ENCODE assay signal across 8 mouse cellular contexts in genomic region chr9:66599577-66599976, GRCm38 (mm10). TPM values are rescaled to one million over a fixed set of nuclear protein-coding genes. Genes with fewer than 3 reads are reported as not detected.
DNase-seq lines count a peak whose midpoint lies in the region; ATAC-seq and TF ChIP-seq lines count a peak whose summit lies in the region.

No protein-coding gene starts in this region.

- H3K9me3 ChIP-seq in kidney, embryonic 16.5 days (ENCODE audit: low read length), result no peaks in the 10 kb centered on the region

- H3K4me1 ChIP-seq in kidney, embryonic 16.5 days (ENCODE audit: insufficient read depth, low read length), result peaks cover 32% of the 10 kb centered on the region

- H3K4me3 ChIP-seq in C2C12 (ENCODE audit: insufficient read depth, poor library complexity, severe bottlenecking), result no peak overlapping the region
- H3K4me3 ChIP-seq in kidney, embryonic 16.5 days (ENCODE audit: low read length), result no peak overlapping the region

- peak; percentile 43 to 49 for DNase-seq in cerebellum, postnatal 10 days
- no peak for DNase-seq in cerebellum, adult 11-12 months
- peak; percentile 85 for DNase-seq in embryo, embryonic 10 days (ENCODE audit: low spot score)
- DNase-seq in thymus, postnatal 10 days (ENCODE audit: low spot score in 2 of 2), result peak; percentile 84 to 91
- no peak for DNase-seq in urinary bladder, postnatal 10 days (ENCODE audit: low spot score)

- H3K27me3 ChIP-seq in C2C12 (ENCODE audit: control insufficient read depth, insufficient read depth, insufficient read length), result no peaks in the 10 kb centered on the region
- H3K27me3 ChIP-seq in kidney, embryonic 16.5 days (ENCODE audit: insufficient read depth, low read length), result no peaks in the 10 kb centered on the region

- no peak overlapping the region for H3K4me2 ChIP-seq in kidney, embryonic 16.5 days (replicated peaks; ENCODE audit: low read depth, low read length)

- TF ChIP-seq CTCF in C2C12 (IDR thresholded peaks at IDR 0.05; ENCODE audit: control insufficient read depth, insufficient read depth, insufficient read length), result no peak

- H3K36me3 ChIP-seq in C2C12 (ENCODE audit: control insufficient read depth, insufficient read depth), result no peaks in the 10 kb centered on the region
- no peaks in the 10 kb centered on the region for H3K36me3 ChIP-seq in kidney, embryonic 16.5 days (ENCODE audit: insufficient read depth, low read length)

- no peak overlapping the region for H3K9ac ChIP-seq in kidney, embryonic 16.5 days (replicated peaks; ENCODE audit: low read length)

- no peak overlapping the region for H3ac ChIP-seq in C2C12 (ENCODE audit: control insufficient read depth, insufficient read length, low read depth)

- H3K27ac ChIP-seq in kidney, embryonic 16.5 days (ENCODE audit: low read length), result no peak overlapping the region

- no peaks in the 10 kb centered on the region for H3K79me3 ChIP-seq in C2C12 (ENCODE audit: low read depth)

- H3K79me2 ChIP-seq in C2C12 (ENCODE audit: control insufficient read depth, insufficient read depth), result no peaks in the 10 kb centered on the region

- 0 out of 2 replicates have a peak, but pooled peaks have one; percentile 37 for ATAC-seq in kidney, embryonic 16.5 days (ENCODE audit: low FRiP score, low TSS enrichment)
- ATAC-seq in megakaryocyte progenitor cell, adult 5-6 weeks (replicated peaks; ENCODE audit: poor library complexity), result peak; percentile 97

- 12% methylated on average over 4 of the region's 4 CpGs for WGBS in kidney, embryonic 16.5 days

TF ChIP-seq in C2C12, 6 proteins besides CTCF, POLR2A, EP300 and RAD21:
- TF ChIP-seq MAX (IDR thresholded peaks at IDR 0.05), result no peak
- TF ChIP-seq MYOD1 (IDR thresholded peaks at IDR 0.05; ENCODE audit: control insufficient read depth, insufficient read length, low read depth), result no peak
- no peak for TF ChIP-seq USF1 (IDR thresholded peaks at IDR 0.05; ENCODE audit: low read depth)
- TF ChIP-seq MYOG (IDR thresholded peaks at IDR 0.05; ENCODE audit: control insufficient read depth, extremely low read depth, insufficient read length), result no peak
- TF ChIP-seq CEBPB (IDR thresholded peaks at IDR 0.05; ENCODE audit: low read depth), result peak; percentile 52
- TF ChIP-seq FOSL1 (IDR thresholded peaks at IDR 0.05; ENCODE audit: insufficient read depth, low read length, poor library complexity, severe bottlenecking), result no peak

RNA-seq across cellular contexts. Expression of gene Usp3, which starts 6.6 kb away (rescaled TPM):
- polyA plus RNA-seq in C2C12 (2012; fragmentation: generic; extraction: Trizol), result 12.1 TPM
- 62.4 and 67.1 TPM in 2 replicates for polyA plus RNA-seq in kidney, embryonic 16.5 days (2015; fragmentation: Nextera tagmentation; extraction: Ambion mirVana)
- 62.6 and 71.6 TPM in 2 replicates for total RNA-seq in megakaryocyte progenitor cell, adult 5-6 weeks (2015)
- 43.6 and 48.9 TPM in 2 replicates for total RNA-seq in megakaryocyte progenitor cell, adult 5-6 weeks (2017)

Comparison
In these comparisons a context has a peak if more than half of its experiments do, and no peak if none do; other contexts are left out.
1. DNase-seq: peak in cerebellum, postnatal 10 days (2 of 2), embryo, embryonic 10 days (single experiment) and thymus, postnatal 10 days (2 of 2); none in cerebellum, adult 11-12 months (single experiment) and urinary bladder, postnatal 10 days (single experiment).